Mouse (Mus musculus) kidney, adult 11 months (tissue): ENCODE measurements around the gene Swsap1.
A peak's percentile ranks its signal among the peaks of the same experiment; 100 is the strongest.

ENCODE experiments used
- DNase-seq: peaks from one replicate; pipeline ENCODE4 v3.0.0; 2022

Swsap1 gene

GRCm38 (mm10) chr9:21936692-21937570 is 18.6 kb upstream of the Swsap1 start, which contains the start of gene Plppr2:
Gene Plppr2 (plus strand): TSS chr9:21937033.
- DNase-seq: peak; percentile 97

- no peak for DNase-seq
These were observed 17.8 kb upstream of the Swsap1 start for GRCm38 (mm10) chr9:21937711-21938175.

GRCm38 (mm10) chr9:21938234-21938855 is 17.2 kb upstream of the Swsap1 start:
- DNase-seq: no peak

GRCm38 (mm10) chr9:21943046-21943445 is 12.5 kb upstream of the Swsap1 start:
- DNase-seq: no peak

GRCm38 (mm10) chr9:21943638-21944037 is 11.9 kb upstream of the Swsap1 start:
- DNase-seq: no peak

- no peak for DNase-seq
These were observed 11.3 kb upstream of the Swsap1 start for GRCm38 (mm10) chr9:21944267-21944666.

GRCm38 (mm10) chr9:21947540-21948130 is 7.9 kb upstream of the Swsap1 start:
- DNase-seq: no peak

GRCm38 (mm10) chr9:21948146-21948545 is 7.4 kb upstream of the Swsap1 start:
- no peak for DNase-seq

- no peak for DNase-seq
These were observed 6.8 kb upstream of the Swsap1 start for GRCm38 (mm10) chr9:21948790-21949189.

GRCm38 (mm10) chr9:21950322-21950721 is 5.2 kb upstream of the Swsap1 start:
- DNase-seq: no peak

GRCm38 (mm10) chr9:21951977-21952376 is 3.6 kb upstream of the Swsap1 start:
- DNase-seq: no peak

- no peak for DNase-seq
These were observed 2.0 kb upstream of the Swsap1 start for GRCm38 (mm10) chr9:21953600-21953999.

- no peak for DNase-seq
These were observed 920 bp upstream of the Swsap1 start for GRCm38 (mm10) chr9:21954635-21955034.

- DNase-seq: no peak
These were observed 358 bp upstream of the Swsap1 start for GRCm38 (mm10) chr9:21955225-21955569.

- DNase-seq: no peak
These were observed 2.8 kb downstream of the Swsap1 start for GRCm38 (mm10) chr9:21958372-21958771.

GRCm38 (mm10) chr9:21959244-21959643 is 3.7 kb downstream of the Swsap1 start:
- DNase-seq: no peak

GRCm38 (mm10) chr9:21960135-21960534 is 4.6 kb downstream of the Swsap1 start:
- DNase-seq: peak; percentile 63

GRCm38 (mm10) chr9:21960558-21961208 is 5.1 kb downstream of the Swsap1 start:
- peak; percentile 46 for DNase-seq

GRCm38 (mm10) chr9:21961366-21961980 is 5.9 kb downstream of the Swsap1 start:
- DNase-seq: no peak

GRCm38 (mm10) chr9:21962010-21962409 is 6.5 kb downstream of the Swsap1 start:
- DNase-seq: no peak

GRCm38 (mm10) chr9:21962416-21963059 is 7.0 kb downstream of the Swsap1 start:
- peak; percentile 49 for DNase-seq

GRCm38 (mm10) chr9:21963417-21963816 is 7.9 kb downstream of the Swsap1 start, which contains the start of gene Epor:
Gene Epor (minus strand): TSS chr9:21963506.
- DNase-seq: no peak
